Mouse (Mus musculus): ENCODE measurements at regions not wholly inside any gene's neighbourhood (a gene's known extent, or its start where the extent isn't known, plus 50 kb on each side); places are given as distances from the start of the nearest gene placed in this dataset.

DNA sequence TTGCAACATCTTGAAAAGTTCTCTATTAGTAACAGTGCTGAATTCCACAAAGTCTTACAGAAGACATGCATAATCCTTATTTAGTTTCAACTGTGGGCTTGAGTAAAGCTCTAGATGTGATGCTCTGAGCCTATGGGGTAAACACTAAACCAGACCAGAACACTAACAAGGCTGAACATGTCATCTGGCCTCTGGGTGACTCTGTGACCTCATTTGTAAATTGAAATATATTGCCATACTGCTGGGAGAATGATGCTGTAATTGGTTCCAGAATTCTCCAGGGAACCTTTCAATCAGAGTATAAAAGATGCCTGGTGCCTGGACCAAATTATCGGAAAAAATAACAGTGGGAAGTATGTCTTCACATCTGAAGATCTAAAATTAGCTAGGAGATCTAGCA, 309.9 kb upstream of the Megf9 start:
- no peak for DNase-seq

DNA sequence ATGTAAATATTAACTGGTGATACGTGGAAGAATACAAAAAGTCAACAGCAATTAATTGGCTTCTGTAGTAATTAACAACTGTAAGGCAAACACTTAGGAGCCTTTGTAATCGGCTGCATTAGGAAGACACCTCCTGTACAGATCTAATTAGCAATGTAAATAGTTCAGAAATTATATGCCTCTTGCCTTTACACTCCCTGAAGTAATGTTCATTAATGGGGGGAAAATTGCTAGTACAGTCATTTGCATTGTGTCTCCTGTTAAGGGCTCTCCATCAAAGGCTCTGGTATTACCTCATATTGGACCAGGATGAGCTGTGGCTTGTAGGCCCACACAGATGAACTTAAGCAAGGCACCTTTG, 276.1 kb upstream of the Megf9 start:
- no peak for DNase-seq

DNA sequence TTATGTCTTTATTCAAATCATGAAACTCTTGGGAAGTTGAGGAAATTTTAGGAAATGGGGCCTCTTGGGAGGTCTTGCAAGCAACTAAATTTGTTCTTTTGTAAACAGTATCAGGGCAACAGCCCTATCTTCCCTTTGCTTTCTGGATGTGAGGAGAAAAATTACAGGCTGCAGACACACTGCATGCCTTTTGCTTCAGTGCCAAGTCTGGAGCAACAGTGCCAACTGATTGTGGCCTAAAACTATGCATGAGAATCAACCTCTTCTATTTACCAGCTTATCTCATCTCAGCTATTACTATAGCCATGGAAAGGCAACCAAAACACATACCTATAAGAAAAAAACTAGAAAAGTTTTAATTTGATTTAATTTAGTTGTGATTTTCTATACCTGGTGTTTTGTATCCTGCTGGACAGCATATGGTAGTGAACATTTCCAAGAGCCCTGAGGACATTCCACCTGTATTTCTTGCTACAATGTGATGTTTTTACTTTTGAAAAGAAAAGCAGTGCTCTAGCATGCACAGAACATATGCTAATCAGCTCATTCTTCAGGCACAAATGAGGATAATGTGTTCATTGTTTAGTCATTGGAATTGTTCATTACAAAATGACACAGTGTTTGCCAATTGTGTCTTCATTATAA, 275.6 kb upstream of the Megf9 start:
- no peak for DNase-seq

DNA sequence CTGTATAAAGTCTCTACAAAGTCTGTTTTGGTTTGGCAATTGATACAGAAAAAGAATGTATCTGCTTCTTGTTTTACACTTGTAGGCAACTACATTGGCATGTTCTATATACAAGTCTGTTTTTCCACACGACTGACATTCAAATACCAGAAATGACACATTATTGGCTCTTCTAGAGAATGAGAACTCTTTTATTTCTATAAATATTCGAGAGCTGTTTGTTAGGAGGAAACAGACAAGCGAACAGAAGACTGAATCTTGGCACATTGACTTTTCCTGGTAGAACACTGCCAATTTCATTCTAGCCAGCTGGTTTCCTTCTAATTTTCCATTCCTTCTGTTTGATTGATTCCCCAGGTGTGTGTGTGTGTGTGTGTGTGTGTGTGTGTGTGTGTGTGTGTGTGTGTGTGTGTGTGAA, 270.1 kb upstream of the Megf9 start:
- DNase-seq: peak in 1 of 2 experiments; percentile 10

DNA sequence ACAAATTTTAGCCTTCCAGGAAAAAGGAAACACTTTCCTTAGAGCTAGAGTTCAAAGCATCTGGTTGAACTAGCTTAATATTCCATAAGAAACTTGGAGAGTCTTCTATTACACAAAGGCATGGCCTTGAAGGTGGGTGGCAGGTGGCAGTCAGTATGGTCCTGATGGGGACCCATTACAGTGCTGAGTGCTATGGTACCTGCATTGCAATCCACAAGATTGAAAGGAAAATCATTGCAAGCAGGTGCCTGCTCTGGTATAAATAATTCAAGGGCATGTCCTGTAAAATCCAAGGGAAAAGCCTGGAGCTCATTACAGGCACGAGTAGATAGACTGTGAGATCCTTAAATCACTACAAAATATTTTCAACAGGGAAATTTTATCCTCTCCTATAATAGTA, 263.7 kb upstream of the Megf9 start:
- no peak for DNase-seq

DNA sequence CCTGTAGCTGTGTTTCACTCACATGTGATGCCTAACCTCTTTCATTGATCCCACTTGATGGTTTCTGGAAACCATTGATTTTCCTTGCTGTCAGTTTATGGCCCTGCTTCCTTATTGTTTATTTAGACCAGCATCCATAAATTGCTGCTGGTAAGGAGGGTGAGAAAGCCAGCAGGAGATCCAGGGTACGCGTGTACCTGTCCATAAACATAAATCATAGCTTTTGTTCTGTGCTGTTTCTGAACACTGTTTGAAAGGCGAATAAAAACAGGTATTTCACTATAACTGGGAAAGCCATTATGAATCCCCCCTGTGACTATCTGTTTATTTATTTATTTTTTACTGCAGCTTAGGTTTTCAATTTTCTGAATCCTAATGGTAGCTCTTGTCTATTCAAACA, 263.1 kb upstream of the Megf9 start:
- no peak for DNase-seq

DNA sequence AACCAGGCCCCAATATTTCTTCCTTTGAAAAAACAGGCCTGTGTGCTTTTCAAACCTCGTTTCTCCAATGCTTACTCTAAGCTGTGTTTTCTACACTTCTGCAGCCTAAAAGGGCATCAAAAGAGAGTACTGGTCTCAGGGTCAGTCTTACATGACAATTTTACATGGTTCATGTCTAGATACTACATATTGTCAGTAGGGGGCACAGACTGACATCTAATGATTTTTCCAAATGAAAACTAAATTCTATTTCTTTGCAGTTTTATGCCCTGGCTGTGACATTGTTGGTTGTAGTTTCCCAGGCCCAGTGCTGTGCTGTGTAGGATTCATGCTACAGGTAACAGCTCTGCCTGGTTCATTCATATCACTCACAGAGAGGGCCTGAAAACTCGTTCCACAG, 248.7 kb upstream of the Megf9 start:
- no peak for DNase-seq

DNA sequence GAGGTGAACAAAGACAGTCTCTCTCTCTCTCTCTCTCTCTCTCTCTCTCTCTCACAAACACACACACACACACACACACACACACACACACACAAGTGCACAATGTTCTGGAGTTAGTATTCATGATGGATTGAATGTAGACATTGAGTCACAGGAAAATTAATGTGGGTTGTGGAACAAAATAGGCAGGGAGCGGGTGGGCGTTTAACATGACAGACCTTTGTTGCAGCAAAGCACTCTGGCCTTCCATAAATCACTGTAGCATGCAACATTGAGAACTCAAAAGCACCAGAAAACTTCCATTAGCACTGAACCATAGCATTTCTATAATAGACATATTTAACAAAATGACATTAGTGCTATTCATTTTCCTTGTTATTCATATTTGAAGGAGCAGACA, 246.8 kb upstream of the Megf9 start:
- DNase-seq: peak in 1 of 2 experiments; percentile 19

DNA sequence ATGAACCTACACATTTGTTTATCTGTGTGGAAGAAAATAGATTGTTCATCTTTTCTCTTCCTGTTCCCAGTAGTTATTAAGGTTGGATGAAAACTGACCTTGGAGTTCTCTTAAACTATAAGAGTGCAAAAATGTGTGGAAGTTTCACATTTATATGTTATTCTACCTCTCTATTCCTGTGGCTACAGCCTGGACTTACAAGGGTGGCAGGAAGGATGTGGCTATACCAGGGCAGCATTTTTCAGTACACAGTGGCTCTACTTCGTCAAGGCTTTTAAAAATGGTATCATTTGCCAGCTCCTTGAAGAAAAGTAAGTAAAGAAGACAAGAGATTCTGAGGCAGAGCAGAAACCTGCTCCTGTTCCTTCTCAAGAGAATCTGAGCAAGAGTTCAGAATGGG, 241.5 kb upstream of the Megf9 start:
- no peak for DNase-seq

DNA sequence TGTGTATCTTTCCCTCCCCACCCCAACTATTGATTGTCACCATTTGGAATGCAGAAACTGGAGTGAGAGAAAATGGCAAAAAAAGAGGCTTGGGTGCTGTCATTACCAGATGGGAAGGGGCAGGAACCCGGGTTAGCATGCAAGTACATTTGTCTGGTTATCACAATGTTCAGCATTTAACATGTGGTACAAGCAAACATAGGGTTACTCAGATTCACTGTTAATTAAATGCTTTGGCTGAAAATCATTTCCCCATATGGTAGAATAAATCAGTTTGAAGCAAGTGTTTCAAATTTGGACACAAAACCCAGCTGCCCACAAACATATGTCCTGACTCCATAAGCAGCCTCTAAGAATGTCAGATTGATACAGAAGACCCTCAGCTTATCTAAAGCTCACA, 208.6 kb upstream of the Megf9 start:
- peak; percentile 27 to 55 for DNase-seq

DNA sequence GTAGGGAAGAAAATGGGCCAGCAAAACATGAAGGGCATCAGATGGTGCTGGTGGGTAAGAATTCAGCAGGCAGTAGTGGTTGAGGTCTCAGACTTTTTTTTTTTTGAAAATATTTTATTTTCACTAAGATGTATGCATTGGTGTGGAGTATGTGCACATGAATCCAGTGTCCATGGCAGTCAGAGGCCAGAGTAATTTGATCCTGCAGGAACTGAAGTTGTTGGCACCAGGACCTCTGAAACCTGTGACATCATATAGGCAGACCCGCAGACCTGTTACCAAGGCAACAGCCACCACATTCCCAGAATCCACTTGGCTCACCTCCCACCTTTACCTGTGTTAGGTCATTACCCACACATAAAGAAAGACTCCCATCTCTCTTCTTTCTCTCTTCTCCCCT, 207.2 kb upstream of the Megf9 start:
- no peak for DNase-seq

DNA sequence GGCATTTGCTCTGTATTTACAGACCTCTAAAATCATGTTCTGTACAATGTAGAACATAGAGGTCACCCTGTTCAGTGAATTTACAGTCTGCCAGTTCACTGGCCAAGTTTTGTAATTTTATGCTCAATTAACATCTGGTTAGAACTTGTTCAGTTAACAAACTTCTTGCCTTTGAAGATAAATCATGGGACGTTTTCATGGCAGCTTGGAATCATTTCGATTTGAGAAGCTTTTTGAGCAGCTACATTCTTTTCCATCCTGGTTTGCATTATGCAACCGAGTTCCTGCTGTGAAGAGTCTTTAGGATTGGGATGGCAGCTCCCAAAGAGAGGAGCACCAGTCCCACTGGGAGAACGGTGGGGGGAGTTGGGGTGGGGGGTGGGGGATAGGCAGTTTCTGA, 206.3 kb upstream of the Megf9 start:
- DNase-seq: no peak

DNA sequence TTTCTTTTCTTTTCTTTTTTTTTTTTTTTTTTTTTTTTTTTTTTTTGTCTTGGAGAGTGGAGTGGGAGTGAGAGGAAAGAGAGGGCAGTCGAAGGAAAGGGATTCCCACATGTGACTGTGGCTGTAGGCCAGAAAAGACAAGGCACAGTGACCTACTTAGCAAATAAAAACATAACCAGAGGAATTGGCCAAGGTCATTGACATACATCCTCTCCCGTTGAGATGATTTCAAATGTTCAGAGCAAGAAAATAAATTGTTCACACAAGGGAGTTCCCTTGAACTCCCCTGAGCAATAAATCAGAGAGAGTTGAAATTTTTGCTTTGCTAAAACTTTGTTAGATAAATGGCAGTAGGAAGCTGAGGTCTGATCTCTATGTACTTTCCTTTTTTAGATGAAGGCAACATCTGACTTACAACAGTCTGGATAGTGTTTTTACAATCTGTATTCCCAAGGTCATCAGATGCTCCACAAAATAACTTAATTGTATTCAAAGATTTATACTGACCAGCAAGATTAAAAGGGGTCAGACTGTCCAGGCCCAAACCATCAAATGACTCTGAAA, 174.4 kb upstream of the Megf9 start:
- no peak for DNase-seq

DNA sequence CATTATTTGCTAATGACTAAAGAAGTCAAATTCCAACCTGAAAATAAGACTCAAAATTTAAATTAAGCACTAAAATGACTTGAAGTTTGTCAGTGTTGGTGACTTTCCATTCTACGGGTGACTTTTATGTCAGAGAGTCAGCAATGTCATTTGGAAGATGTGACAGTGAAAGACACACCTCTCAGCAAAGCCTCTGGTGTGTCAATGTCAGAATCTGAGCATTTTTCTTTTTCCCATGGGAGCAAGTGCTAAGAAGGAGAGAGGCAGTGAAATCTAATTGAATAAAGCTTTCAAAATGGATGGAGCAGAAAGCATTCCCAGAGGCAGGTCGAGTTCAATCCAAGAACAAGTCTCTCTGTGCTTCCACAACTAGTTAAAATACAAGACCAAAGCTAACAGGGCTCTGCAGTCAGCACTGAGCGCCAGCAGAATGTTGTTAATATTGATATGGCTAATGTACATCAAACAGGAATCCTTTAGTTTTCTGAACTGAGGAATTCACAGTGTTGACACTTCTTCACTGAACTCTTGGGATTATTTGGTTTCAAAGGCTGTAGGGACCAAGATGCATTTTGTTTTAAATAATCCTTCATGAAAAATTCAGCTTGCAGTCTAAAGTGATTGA, 170.4 kb upstream of the Megf9 start:
- no peak for DNase-seq

DNA sequence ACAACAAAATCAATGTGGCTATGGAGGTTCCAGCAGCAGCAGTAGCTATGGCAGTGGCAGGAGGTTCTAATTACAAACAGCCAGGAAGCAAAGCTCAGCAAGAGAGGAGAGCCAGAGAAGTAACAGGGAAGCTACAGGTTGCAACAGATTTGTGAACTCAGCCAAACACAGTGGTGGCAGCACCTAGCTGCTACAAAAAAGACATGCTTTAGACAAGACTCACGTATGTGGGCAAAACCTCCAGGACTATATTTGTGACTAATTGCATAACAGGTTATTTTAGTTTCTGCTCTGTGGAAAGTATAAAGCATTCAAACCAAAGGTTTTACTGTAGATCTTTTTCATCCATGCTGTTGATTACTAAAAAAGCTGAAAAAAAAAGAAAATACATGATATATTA, 166.1 kb upstream of the Megf9 start:
- DNase-seq: no peak

DNA sequence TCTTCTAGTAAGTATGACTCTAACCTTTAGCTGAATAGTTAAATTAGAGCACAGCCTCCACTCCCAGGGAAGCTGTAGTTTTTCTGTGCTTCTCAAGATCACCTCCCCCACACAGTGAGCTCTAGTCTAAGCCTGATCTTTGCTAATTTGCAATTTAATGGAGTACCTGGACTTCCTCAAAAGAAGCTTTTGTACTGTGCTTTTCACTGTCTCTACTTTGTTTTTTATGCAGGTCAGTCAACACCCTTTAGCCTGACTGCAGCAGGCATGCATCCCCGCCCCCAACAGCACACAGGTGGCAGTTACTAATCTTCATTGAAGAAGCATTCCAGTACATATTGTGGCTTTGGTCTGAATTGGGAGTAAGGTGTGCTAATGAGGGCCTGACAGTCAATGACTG, 129.4 kb upstream of the Megf9 start:
- no peak for DNase-seq

DNA sequence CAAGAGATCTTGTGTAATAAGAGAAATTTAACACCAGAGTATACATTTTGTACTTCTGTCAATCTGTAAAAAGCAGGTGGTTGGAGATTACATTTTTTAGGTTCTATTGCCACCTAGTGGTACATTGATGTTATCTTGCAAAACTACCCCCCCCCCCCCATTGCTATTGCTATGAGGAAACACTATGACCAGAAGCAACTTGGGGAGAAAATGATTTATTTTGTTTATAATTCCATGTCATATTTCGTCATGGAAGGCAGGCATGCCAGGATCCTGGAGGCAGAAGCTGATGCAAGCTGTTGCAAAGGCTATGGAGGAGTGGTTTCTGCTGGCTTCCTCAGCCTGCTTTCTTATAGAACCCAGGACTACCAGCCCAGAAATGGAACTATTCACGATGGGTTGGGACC, 86.6 kb upstream of the Megf9 start:
- no peak for DNase-seq

DNA sequence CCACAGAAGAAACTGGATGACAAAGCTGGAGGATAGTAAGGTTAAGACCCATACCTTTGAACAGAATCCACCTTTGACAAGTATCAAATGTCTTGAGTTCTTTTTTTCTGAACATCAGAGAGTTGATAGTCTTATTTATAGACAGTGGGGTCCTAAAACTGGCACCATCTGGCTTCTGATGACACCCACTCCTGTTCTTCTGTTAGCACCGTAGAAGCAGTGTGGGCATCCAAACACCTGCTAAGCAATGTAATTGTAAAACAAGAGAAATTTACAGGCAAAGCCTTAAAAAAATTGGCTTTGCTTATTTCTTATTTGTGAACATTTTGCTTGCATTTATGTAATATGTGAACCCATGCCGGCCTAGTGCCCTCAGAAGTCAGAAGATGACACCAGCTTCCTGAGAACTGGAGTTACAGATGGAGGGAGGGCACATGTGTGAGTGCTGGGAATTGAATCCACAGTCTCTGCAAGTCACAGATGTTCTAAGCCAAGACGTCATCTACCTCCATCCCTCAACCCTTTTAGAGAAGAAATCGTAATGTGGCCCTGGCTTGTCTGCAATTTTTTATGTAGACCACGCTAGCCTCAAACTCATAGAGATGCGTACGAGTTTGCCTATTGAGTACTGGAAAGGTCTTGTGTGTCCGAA, 85.0 kb upstream of the Megf9 start:
- peak; percentile 11 to 24 for DNase-seq

DNA sequence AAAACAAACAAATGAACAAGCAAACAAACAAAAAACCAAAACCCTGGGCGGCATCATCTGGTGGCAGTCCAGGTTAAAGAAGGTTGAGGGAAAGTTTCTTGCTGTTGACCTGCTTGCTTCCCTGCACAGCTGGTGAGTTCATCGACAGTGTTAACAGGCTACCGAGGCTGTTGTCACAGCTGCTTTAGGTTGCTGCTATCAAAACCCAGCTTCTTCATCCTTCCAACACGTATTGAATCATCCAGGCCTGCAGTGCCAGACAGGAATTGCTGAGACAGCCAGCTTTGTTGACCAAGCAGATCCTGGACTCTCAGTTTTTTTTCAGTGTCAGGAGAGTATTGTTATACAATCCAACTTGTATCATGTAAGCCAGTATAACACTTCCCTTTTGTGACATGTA, 81.0 kb upstream of the Megf9 start:
- DNase-seq: no peak

DNA sequence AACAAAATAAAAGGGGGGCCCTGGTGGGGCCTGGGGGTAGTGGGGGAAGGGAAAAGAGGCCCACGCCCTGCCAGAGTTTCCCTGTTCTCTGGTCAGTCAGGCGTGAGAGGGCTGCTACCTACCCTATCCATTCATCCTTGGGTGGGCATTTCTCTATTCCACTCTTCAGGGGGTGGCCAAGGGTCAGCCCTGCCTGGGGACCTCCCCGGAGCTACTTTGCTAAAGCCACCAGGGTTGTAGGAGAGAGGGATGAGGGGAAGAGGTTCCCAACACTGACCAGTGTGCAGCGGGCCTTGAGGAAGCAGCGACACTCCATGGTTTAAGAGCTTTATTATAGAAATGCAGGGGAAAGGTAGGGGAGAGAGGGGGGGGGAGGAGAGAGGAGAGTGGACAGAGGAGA, 79.6 kb upstream of the Megf9 start:
- no peak for DNase-seq

DNA sequence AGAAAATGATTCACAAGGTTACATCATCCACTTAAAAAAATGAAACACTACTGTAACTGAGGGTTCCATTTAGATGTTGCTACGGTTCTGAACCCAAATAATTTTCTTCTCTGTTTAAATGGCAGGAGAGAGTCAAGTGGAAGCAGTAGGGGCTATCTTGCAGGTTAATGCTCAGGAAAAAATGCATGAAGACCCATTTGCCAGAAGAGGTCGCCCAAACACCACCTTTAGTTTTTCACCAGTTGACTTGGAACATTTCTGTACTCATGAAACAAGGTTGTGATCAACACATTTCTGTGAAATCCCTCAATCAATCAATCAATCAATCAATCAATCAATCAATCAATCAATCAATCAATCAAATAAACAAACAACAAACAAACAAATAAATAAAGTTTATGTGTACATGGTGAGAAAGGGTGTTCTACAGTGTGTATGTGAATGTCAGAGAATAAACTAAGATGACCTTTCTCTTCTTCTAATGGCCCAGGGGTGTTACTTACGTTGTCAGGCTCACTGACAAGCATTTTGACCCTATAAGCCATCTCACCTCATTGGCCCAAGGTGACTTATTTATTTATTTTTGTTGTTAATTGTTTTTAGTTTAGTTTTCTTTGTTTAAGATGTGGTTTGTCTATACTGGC, 68.5 kb upstream of the Megf9 start:
- no peak for DNase-seq

DNA sequence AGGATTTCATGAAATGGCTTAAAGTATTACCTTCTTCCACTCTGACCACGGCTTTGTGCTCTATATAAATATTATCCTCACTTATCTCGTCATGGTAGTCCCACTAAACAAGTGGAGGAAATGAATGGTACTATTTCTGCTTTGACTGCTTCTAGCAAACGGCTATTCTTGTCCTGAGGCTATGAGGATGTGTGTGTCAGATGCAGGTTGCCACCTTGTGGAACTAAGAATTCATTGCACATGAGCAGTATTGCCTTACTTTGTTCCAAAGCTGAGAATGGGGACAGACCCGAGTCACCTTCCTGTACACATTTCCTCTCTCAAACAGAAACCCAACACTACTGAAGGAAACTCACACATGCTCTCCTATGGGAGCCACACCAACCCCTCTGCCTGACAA, 66.5 kb upstream of the Megf9 start:
- DNase-seq: no peak
